Mouse (Mus musculus) liver, adult 2 months (tissue): ENCODE measurements around the gene Rmnd5a.

Experiments used
- CTCF ChIP-seq: fragments of 200-500 bp; IDR thresholded peaks from 2 replicates; pipeline ENCODE4 v1.5.1; 2011; ENCODE audit warnings: low read depth, low read length, control low read depth
- POLR2A ChIP-seq: fragments of 200-500 bp; IDR thresholded peaks from 2 replicates; pipeline ENCODE4 v1.6.1; 2011; ENCODE audit warnings: low read length, control low read depth; ENCODE audit not compliant: insufficient read depth; ENCODE audit errors: extremely low read depth

GRCm38 (mm10) chr6:71351201-71351600 is 89.2 kb downstream of the Rmnd5a start:
- TF ChIP-seq CTCF (no peak), POLR2A (no peak)
